Mouse (Mus musculus): ENCODE measurements around the gene Slc11a1. TPM values are rescaled to one million over a fixed set of nuclear protein-coding genes. Genes with fewer than 3 reads are reported as not detected.
"Not testable (repeated sequence)": the region's sequence is repeated elsewhere in the genome, so short reads cannot be mapped to it uniquely, and the experiment has no call there.

Gene Slc11a1
- polyA plus RNA-seq, 1 experiment from 2014 or later = 1.2 TPM

DNA sequence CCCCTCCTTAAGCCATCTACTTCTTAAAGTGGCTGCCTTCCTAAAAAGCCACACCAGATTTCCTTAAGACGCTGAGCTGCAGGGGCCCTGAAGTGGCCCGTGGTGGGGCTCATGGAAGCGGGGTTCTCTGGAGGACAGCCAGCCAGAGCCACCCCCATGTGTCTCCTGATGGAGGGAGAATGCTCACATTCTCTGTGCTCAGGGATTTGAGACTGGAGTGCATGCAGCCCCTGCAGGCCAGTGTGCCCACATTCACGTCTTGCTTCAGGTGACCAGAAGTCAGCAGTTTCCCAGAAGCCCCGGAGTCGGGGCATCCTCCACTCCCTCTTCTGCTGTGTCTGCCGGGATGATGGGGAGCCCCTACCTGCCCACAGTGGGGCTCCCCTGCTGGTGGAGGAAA is 18.0 kb downstream of the Slc11a1 start:
- Histone ChIP-seq H3K27ac (peak overlapping the region; percentile 99), H3K36me3 (peaks cover 30% of the 10 kb centered on the region), H3K4me1 (peaks cover 58% of the 10 kb centered on the region), H3K4me3 (peak overlapping the region; percentile 96), H3K27me3 (ENCODE audit: low read depth, poor library complexity, severe bottlenecking) (no peaks in the 10 kb centered on the region), H3K9me3 (replicated peaks) (no peaks in the 10 kb centered on the region)
- DNase-seq (ENCODE audit: low spot score) = peak; percentile 33
- WGBS = 62% methylated on average over 7 of the region's 7 CpGs

DNA sequence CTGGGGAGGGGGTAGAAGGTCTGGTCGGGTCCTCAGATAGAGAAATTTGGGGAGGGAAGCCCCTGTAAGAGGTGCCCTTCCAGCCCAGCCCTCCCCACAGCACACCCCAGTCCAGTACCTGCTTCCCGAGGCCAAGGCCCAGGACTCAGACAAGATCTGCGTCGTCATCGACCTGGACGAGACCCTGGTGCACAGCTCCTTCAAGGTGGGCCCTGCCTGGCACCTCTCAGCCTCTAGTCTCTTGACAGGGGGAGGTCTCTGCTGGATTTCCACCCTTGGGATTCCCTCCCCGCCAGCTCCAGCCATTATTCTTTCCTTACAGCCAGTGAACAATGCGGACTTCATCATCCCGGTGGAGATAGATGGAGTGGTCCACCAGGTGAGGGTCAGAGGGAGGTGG is 18.7 kb downstream of the Slc11a1 start:
- Histone ChIP-seq H3K27ac (0 out of 2 replicates have a peak overlapping the region, but pooled peaks have one; percentile 37), H3K4me3 (peak overlapping the region; percentile 96; the same call in 1 of the 2 replicates), H3K27me3 (ENCODE audit: low read depth, poor library complexity, severe bottlenecking) (no peaks in the 10 kb centered on the region), H3K9me3 (replicated peaks) (no peaks in the 10 kb centered on the region), H3K36me3 (peaks cover 30% of the 10 kb centered on the region), H3K4me1 (peaks cover 59% of the 10 kb centered on the region)
- 92% methylated on average over 9 of the region's 9 CpGs for WGBS
- DNase-seq (ENCODE audit: low spot score) = no peak

DNA sequence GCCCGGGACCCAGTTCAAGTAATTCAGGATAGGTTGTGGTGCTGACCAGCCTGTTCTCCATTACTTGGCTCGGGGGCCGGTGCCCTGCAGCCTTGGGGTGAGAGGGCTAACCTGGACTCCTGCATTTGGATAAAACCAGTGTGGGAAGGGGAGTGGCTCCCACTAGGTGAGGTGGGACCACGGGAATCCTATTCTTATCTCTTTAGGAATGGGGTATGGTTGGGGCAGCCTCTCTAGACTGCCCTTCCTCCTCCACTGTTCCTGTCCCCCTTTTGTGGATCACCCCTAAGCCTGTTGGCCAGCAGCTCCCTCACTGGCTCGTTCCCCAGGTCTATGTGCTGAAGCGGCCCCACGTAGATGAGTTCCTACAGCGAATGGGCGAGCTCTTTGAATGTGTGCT is 19.3 kb downstream of the Slc11a1 start:
- H3K36me3 ChIP-seq = peaks cover 30% of the 10 kb centered on the region
- no peak for DNase-seq (ENCODE audit: low spot score)
- WGBS = 92% methylated on average over 9 of the region's 9 CpGs
- no peak overlapping the region for H3K4me3 ChIP-seq
- H3K27me3 ChIP-seq (ENCODE audit: low read depth, poor library complexity, severe bottlenecking) = no peaks in the 10 kb centered on the region
- peaks cover 57% of the 10 kb centered on the region for H3K4me1 ChIP-seq
- H3K27ac ChIP-seq = peak overlapping the region; percentile 37; the same call in 1 of the 2 replicates
- no peaks in the 10 kb centered on the region for H3K9me3 ChIP-seq (replicated peaks)

DNA sequence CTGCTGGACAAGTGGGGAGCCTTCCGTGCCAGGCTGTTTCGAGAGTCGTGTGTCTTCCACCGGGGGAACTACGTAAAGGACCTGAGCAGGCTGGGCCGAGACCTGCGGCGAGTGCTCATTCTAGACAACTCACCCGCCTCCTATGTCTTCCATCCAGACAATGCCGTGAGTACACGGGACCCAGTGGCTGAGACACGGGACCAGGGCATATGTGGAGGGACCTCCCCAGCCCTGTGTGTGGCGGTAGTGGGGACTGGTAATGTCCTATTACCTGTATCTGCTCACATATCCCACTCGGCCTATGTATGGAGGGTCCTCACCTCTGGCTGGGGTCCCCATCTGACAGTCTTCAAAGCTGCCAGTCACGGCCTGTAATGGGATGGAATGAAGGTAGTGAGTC is 19.9 kb downstream of the Slc11a1 start:
- peak; percentile 28 for DNase-seq (ENCODE audit: low spot score)
- Histone ChIP-seq H3K36me3 (peaks cover 30% of the 10 kb centered on the region), H3K9me3 (replicated peaks) (no peaks in the 10 kb centered on the region), H3K27ac (no peak overlapping the region), H3K4me3 (no peak overlapping the region), H3K4me1 (peaks cover 52% of the 10 kb centered on the region), H3K27me3 (ENCODE audit: low read depth, poor library complexity, severe bottlenecking) (no peaks in the 10 kb centered on the region)
- 95% methylated on average over 15 of the region's 15 CpGs for WGBS

DNA sequence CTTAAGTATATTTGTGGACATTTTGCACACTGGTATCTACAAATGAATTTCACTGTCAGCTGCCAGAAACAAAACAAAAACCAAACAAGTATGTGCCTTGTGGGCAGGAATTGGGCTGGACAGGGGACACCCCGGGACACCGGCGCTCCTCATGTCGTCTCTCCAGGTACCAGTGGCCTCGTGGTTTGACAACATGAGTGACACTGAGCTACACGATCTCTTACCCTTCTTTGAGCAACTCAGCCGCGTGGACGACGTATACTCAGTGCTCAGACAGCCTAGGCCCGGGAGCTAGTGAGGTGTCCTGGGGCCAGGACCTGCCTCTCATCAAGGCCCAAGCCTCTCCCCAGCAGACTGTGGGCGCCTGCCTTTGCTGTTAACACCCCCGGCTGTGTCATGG is 20.3 kb downstream of the Slc11a1 start:
- Histone ChIP-seq H3K4me3 (no peak overlapping the region), H3K27ac (no peak overlapping the region), H3K27me3 (ENCODE audit: low read depth, poor library complexity, severe bottlenecking) (no peaks in the 10 kb centered on the region), H3K9me3 (replicated peaks) (no peaks in the 10 kb centered on the region), H3K36me3 (peaks cover 30% of the 10 kb centered on the region), H3K4me1 (peaks cover 47% of the 10 kb centered on the region)
- WGBS = 91% methylated on average over 13 of the region's 13 CpGs
- peak; percentile 29 for DNase-seq (ENCODE audit: low spot score)

DNA sequence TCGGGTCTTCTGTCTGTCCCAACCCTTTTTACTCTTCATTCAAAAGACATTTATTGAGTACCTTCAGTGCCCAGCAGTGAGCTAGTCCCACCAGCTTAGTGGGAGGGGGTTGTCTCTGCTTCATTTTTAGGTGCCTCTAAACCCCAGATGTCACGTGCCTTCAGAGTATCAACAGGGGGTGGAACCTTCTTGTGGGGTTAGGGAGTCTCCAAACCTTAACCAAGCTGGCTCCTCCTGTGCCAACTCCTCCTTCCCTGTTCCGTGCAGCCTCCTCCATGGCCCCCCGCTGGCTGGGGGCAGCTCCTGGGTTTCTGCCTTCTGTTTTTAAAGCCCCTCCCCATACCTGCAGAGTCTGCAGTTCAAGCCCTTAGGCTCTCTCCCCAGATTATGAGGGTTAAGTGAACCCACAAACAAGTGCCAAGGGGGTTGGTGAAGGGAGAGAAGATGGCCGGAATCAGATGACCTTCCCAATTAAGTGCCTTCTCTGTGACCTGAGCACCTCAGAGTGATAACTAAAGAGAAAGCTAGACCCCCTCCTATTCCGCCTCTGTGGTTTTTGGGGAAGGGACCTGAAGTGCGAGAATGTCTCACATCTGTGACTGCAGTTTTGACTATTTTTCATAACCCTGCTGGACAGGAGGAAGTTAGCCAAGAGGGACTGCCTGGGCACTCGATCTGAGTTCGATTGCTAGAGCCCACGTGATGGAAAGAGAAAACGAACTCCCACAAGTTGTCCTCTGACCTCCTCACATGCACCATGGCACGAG is 21.6 kb downstream of the Slc11a1 start:
- Histone ChIP-seq H3K27ac (peak overlapping the region; percentile 91), H3K4me1 (peaks cover 40% of the 10 kb centered on the region), H3K36me3 (peaks cover 30% of the 10 kb centered on the region), H3K4me3 (peak overlapping the region; percentile 56)
- WGBS = 8% methylated on average over 12 of the region's 12 CpGs
- H3K27me3 ChIP-seq (ENCODE audit: low read depth, poor library complexity, severe bottlenecking); DNase-seq (ENCODE audit: low spot score); H3K9me3 ChIP-seq (replicated peaks): not testable (repeated sequence)

DNA sequence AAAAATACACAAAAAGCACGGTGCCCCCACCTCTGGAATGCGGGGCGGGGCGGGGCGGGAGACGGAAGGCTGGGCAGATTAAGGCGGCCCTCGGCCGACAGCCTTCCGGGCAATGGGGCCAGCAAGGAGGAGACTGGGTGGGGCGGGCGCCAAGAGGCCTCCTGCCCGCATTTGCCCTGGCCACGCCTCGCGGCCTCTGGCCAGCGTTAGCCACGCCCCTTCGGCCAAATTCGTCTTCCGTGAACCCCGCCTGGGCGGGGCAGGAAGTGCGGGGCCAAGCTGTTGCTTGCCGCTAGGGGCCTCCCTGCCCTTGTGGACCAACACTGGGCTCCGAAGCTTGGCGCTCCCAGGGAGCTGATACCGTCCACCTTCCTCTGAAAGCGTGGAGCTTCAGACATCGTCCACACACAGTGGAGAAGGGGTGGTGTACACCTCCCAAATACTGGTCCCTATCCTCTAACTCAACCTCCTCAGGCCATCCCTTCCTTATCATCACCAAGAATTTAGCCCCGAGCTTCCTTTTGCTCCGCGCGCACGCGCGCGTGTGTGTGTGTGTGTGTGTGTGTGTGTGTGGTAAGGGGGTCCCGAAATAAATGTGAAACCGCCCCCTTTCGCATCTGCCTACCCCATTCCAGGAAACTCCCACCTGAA is 22.4 kb downstream of the Slc11a1 start:
- Histone ChIP-seq H3K4me1 (peaks cover 37% of the 10 kb centered on the region), H3K9me3 (replicated peaks) (no peaks in the 10 kb centered on the region), H3K4me3 (peak overlapping the region; percentile 56), H3K27me3 (ENCODE audit: low read depth, poor library complexity, severe bottlenecking) (no peaks in the 10 kb centered on the region), H3K27ac (peak overlapping the region; percentile 91), H3K36me3 (peaks cover 30% of the 10 kb centered on the region)
- peak; percentile 98 for DNase-seq (ENCODE audit: low spot score)
- under 1% methylated on average over 41 of the region's 41 CpGs for WGBS

DNA sequence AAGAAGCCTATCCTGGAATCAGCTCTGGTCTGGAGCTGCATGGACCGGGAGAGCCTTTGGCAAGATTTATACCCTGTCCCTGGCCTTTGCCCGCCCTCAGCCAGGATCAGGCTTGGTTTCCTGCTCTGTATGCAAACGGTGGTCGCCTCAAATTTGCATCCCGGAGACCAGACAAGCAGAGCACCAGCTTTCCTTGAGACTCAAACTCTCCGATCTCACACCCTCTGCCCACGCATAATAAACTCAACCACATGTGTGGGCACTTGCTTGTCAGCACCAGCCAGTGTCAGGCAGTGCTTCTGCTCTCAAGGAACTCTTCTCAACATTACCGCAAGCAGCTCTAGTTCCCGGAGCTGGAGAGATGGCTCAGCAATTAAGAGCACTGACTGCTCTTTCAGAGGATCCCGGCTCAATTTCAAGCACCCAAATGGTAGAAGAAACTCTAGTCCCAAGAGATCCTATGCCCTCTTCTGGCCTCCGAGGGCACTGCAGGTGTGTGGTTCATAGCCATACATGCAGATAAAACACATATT is 23.0 kb downstream of the Slc11a1 start:
- DNase-seq (ENCODE audit: low spot score) = peak; percentile 76
- H3K27ac ChIP-seq = peak overlapping the region; percentile 91
- peaks cover 32% of the 10 kb centered on the region for H3K4me1 ChIP-seq
- H3K27me3 ChIP-seq (ENCODE audit: low read depth, poor library complexity, severe bottlenecking) = no peaks in the 10 kb centered on the region
- WGBS = 5% methylated on average over 11 of the region's 11 CpGs
- peak overlapping the region; percentile 56 for H3K4me3 ChIP-seq
- peaks cover 29% of the 10 kb centered on the region for H3K36me3 ChIP-seq
- no peaks in the 10 kb centered on the region for H3K9me3 ChIP-seq (replicated peaks)

DNA sequence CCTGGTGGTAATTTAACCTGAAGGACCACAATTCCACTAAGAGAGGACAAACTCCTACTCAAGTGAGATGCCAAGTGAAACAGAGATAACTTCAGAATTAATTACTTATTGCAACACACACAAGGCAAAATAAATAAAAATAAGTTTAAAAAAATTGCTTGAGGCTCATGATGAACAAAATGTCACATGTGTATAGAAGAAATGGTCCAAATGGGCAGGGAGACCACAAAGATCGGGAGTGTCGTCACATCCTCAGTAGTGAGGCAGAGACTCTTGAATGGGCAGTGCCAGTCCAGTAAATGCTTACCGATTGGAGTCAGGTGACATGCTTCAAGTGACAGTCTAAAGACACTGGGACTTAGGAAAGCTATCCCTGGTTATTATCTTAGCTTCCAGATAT is 25.5 kb downstream of the Slc11a1 start:
- no peak overlapping the region for H3K27ac ChIP-seq
- 88% methylated on average over 3 of the region's 3 CpGs for WGBS
- H3K4me3 ChIP-seq = no peak overlapping the region
- H3K4me1 ChIP-seq = peaks cover 22% of the 10 kb centered on the region
- no peak for DNase-seq (ENCODE audit: low spot score)
- peaks cover 4% of the 10 kb centered on the region for H3K36me3 ChIP-seq
- no peaks in the 10 kb centered on the region for H3K9me3 ChIP-seq (replicated peaks)
- H3K27me3 ChIP-seq (ENCODE audit: low read depth, poor library complexity, severe bottlenecking) = no peaks in the 10 kb centered on the region

DNA sequence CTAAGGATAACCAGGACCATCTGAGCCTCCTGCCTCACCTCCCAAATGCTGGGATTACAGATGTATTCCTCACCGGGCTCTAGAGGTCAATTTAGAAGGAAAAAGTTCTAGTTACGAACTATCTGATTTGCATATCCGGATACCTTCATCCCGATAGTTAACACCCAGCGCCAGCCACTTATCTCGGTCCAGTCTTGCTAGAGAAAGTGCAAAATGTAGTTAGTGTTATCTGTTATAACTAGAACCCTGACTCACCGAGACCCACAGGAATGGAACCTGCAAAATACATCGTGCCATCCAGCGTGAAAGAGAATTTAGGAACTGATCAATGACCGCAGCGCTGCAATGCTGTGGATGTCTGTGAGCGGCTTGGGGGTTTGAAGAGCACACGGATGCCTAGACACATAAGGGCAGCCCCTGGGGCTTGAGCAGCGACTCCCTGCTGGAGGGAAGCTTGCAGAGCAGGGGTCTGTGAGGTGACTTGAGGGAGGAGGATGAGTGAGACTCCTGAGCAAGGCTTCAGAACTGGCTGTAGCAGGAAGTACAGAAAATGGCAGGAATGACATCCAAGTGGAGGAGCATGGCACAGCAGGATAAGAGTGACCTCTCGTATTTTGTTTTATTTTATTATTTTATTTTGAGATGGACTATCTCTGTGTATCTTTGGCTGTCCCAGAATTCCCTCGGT is 26.2 kb downstream of the Slc11a1 start:
- H3K4me1 ChIP-seq = peaks cover 22% of the 10 kb centered on the region
- 56% methylated on average over 16 of the region's 16 CpGs for whole genome bisulfite sequencing
- H3K9me3 ChIP-seq (replicated peaks) = no peaks in the 10 kb centered on the region
- no peaks in the 10 kb centered on the region for H3K27me3 ChIP-seq (ENCODE audit: low read depth, poor library complexity, severe bottlenecking)
- H3K27ac ChIP-seq = no peak overlapping the region
- DNase-seq (ENCODE audit: low spot score) = no peak
- H3K36me3 ChIP-seq = no peaks in the 10 kb centered on the region
- no peak overlapping the region for H3K4me3 ChIP-seq

DNA sequence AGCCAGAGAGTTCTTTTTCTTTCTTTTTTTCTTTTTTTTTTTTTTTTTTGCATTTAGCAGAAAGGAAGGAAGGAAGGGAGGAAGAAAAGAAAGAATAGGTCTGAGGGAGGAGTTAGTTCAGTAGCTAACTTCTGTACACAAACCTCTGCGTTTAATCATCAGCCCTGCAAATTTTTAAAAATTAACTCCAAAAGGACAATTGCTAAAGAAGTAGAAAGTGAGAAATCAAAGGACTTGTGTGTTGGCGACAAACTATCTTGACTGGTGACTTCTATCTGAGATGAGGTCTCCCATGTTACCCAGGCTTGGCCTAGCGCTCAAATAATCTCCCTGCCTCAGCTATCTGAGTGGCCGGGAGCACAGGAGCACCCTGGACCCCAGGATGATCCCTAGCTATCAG is 29.2 kb downstream of the Slc11a1 start:
- WGBS = 92% methylated on average over 4 of the region's 4 CpGs
- H3K36me3 ChIP-seq = no peaks in the 10 kb centered on the region
- H3K4me1 ChIP-seq = peaks cover 20% of the 10 kb centered on the region
- no peak overlapping the region for H3K4me3 ChIP-seq
- DNase-seq (ENCODE audit: low spot score) = no peak
- no peaks in the 10 kb centered on the region for H3K27me3 ChIP-seq (ENCODE audit: low read depth, poor library complexity, severe bottlenecking)
- H3K9me3 ChIP-seq (replicated peaks) = no peaks in the 10 kb centered on the region
- H3K27ac ChIP-seq = no peak overlapping the region

DNA sequence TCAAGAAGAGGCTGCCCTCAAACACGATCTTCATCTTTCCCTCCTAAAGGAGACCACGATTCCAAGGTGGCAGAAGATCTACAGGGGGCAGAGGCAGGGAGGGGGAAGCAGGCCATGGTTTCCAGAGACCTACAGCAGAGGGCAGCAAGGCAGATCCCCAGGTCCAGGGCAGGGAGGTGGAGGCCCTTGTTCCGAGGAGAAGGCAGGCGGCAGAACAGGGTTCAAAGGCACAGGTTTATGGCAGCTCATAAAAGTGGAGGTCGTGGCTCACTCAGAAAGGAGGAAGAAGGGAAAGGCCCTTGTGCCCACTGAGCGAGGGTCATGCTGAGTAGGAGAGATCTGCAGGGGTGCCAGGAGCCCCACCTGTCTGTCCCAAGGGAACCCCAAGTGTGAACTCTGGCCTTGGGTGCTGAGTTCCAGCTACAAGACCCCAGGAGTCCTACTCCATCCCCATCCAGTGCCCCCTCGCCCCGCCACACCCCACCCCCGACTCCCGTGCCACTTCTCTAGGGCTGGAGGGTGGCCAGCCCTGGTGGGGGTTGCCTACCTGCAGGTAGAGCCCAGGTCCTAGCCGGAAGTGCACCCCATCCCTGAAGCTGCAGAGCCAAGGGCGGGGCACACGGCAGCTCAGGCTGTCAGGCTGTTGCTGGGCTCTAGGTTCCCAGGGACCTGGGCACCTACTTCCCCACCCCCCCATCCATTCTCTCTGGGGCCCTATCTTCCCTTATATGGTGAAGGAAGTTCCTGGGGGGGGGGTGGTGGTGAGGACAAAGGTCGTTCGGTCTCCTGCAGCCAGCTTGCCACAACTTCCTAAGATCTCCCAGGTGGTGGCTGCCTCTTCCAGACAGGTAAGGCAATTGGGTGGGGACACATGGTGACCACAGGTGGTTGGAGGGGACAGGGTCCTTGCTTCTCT is 33.9 kb downstream of the Slc11a1 start, which contains the start of gene Vil1:
Gene Vil1, plus strand, starts transcription at position 788 of the 916 bp plus-strand sequence.
- H3K27ac ChIP-seq = peak within 1 kb of the TSS; percentile 73

More for the DNA sequence above, 33.9 kb downstream of the Slc11a1 start, which contains the start of gene Vil1:
- no peak for DNase-seq (ENCODE audit: low spot score)
- Histone ChIP-seq H3K4me3 (peak within 1 kb of the TSS; percentile 22), H3K4me1 (peaks cover 18% of the 10 kb centered on the region), H3K27me3 (ENCODE audit: low read depth, poor library complexity, severe bottlenecking) (no peaks in the 10 kb centered on the region), H3K36me3 (no peaks in the 10 kb centered on the region), H3K9me3 (replicated peaks) (no peaks in the 10 kb centered on the region)
- 37% methylated on average over 15 of the region's 15 CpGs for WGBS
